Mouse (Mus musculus): ENCODE data around the gene Fam171a1. TPM values are rescaled to one million over a fixed set of nuclear protein-coding genes. Genes with fewer than 3 reads are reported as not detected.

The Fam171a1 gene
- polyA plus RNA-seq, 1 experiment from 2014 or later, result 41.4 TPM

DNA sequence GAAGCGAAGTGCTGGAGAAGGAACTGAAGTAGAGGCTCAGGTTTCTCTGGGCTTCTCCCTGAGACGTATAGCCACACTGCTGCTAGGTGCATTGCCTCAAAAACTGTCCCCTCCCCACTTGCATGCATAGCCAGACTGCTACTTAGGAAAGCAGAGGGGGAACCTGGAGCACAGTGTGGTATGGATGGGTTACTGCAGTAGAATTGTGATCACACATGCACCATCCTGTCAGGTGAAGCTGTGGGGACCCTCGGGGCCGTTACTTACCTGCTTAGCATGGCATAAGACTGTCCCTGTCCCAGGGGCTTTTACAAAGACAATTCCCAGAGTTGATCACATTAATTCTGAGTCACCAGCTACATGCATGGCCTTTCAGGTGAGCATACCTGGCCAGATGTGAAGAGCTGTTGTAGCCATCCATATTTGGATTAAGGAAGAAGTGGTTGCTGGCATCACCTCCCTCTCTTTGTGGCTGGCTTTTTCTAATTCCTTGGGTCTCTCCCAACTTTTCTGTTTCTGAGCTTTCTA, 14.4 kb downstream of the Fam171a1 start:
- no peaks in the 10 kb centered on the region for H3K36me3 ChIP-seq (ENCODE audit: control insufficient read depth, insufficient read depth, low read length)
- H3K4me2 ChIP-seq (replicated peaks; ENCODE audit: low read depth, low read length), result no peak overlapping the region
- WGBS, result 81% methylated on average over 4 of the region's 4 CpGs

GRCm38 (mm10) chr2:3128910-3129309, 14.9 kb downstream of the Fam171a1 start:
- WGBS, result 37% methylated on average over 2 of the region's 2 CpGs

More for the DNA sequence above, 14.4 kb downstream of the Fam171a1 start:
- ATAC-seq (ENCODE audit: low FRiP score) (no peak), DNase-seq (ENCODE audit: low spot score) (no peak)
- no peaks in the 10 kb centered on the region for H3K27me3 ChIP-seq (ENCODE audit: control insufficient read depth, insufficient read depth, low read length)
- H3K9ac ChIP-seq (ENCODE audit: low read depth, low read length), result no peak overlapping the region
- H3K9me3 ChIP-seq (ENCODE audit: control insufficient read depth, low read length), result no peaks in the 10 kb centered on the region
- no peaks in the 10 kb centered on the region for H3K4me1 ChIP-seq (replicated peaks; ENCODE audit: control insufficient read depth, insufficient read depth, low read length)
- H3K4me3 ChIP-seq (ENCODE audit: low read depth, low read length), result no peak overlapping the region
- no peak overlapping the region for H3K27ac ChIP-seq (ENCODE audit: low read depth, low read length)

GRCm38 (mm10) chr2:3132473-3132872, 18.4 kb downstream of the Fam171a1 start:
- no peaks in the 10 kb centered on the region for H3K27me3 ChIP-seq (ENCODE audit: control insufficient read depth, insufficient read depth, low read length)
- 84% methylated on average over 9 of the region's 9 CpGs for WGBS
- no peak overlapping the region for H3K4me2 ChIP-seq (replicated peaks; ENCODE audit: low read depth, low read length)
- H3K27ac ChIP-seq (ENCODE audit: low read depth, low read length), result no peak overlapping the region
- H3K9me3 ChIP-seq (ENCODE audit: control insufficient read depth, low read length), result no peaks in the 10 kb centered on the region
- DNase-seq (ENCODE audit: low spot score) (no peak), ATAC-seq (ENCODE audit: low FRiP score) (no peak)
- no peak overlapping the region for H3K9ac ChIP-seq (ENCODE audit: low read depth, low read length)
- H3K4me3 ChIP-seq (ENCODE audit: low read depth, low read length), result no peak overlapping the region
- H3K4me1 ChIP-seq (replicated peaks; ENCODE audit: control insufficient read depth, insufficient read depth, low read length), result peaks cover 3% of the 10 kb centered on the region; the same call in 1 of the 2 replicates
- no peaks in the 10 kb centered on the region for H3K36me3 ChIP-seq (ENCODE audit: control insufficient read depth, insufficient read depth, low read length)

More at GRCm38 (mm10) chr2:3128910-3129309, 14.9 kb downstream of the Fam171a1 start:
- DNase-seq (ENCODE audit: low spot score) (no peak), ATAC-seq (ENCODE audit: low FRiP score) (no peak)
- Histone ChIP-seq H3K4me3 (ENCODE audit: low read depth, low read length) (no peak overlapping the region), H3K36me3 (ENCODE audit: control insufficient read depth, insufficient read depth, low read length) (no peaks in the 10 kb centered on the region), H3K9me3 (ENCODE audit: control insufficient read depth, low read length) (no peaks in the 10 kb centered on the region), H3K4me2 (replicated peaks; ENCODE audit: low read depth, low read length) (no peak overlapping the region), H3K4me1 (replicated peaks; ENCODE audit: control insufficient read depth, insufficient read depth, low read length) (no peaks in the 10 kb centered on the region), H3K27ac (ENCODE audit: low read depth, low read length) (no peak overlapping the region), H3K27me3 (ENCODE audit: control insufficient read depth, insufficient read depth, low read length) (no peaks in the 10 kb centered on the region), H3K9ac (ENCODE audit: low read depth, low read length) (no peak overlapping the region)

DNA sequence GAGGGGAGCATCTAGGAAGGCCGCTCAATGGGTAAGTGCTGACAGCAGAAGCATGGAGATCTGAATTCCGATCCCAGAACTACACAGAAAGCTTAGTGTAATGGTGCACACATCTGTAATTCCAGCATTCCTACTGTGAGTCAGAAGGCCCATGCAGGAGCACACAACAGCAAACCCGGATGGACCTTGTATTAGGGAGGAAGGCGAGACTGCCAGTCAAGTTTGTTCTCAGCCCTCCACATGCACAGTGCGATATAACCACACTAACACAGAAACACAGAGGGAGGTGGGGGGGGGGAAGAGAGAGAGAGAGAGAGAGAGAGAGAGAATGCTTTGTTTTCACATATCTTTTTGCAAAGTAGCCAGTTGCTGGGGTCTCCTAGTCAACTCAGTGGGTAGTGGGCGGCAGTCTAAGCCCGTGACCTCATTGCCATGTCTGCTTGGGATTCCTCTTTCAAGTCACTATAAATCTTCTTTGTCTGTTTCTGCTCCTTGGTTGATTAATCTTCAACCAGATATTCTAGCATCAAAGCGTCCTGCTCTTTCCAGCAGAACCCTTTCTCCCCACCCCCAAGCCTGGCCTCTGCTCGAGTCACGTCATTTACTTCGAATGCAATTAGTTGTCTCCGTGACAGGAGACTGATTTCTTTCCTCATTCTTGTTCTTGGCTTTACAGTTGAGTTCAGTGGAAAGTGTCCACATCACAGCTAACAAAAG, 20.7 kb downstream of the Fam171a1 start:
- WGBS, result 32% methylated on average over 12 of the region's 12 CpGs
- Histone ChIP-seq H3K4me2 (replicated peaks; ENCODE audit: low read depth, low read length) (no peak overlapping the region), H3K4me3 (ENCODE audit: low read depth, low read length) (no peak overlapping the region), H3K27ac (ENCODE audit: low read depth, low read length) (peak overlapping the region; percentile 56), H3K36me3 (ENCODE audit: control insufficient read depth, insufficient read depth, low read length) (no peaks in the 10 kb centered on the region), H3K4me1 (replicated peaks; ENCODE audit: control insufficient read depth, insufficient read depth, low read length) (peaks cover 3% of the 10 kb centered on the region; the same call in 1 of the 2 replicates), H3K9ac (ENCODE audit: low read depth, low read length) (no peak overlapping the region), H3K27me3 (ENCODE audit: control insufficient read depth, insufficient read depth, low read length) (no peaks in the 10 kb centered on the region), H3K9me3 (ENCODE audit: control insufficient read depth, low read length) (no peaks in the 10 kb centered on the region)
- DNase-seq (ENCODE audit: low spot score), result peak; percentile 28
- ATAC-seq (ENCODE audit: low FRiP score), result peak; percentile 43

GRCm38 (mm10) chr2:3135297-3135684, 21.3 kb downstream of the Fam171a1 start:
- ATAC-seq (ENCODE audit: low FRiP score), result no peak
- no peak for DNase-seq (ENCODE audit: low spot score)
- 0 out of 2 replicates have a peak overlapping the region, but pooled peaks have one; percentile 24 for H3K27ac ChIP-seq (ENCODE audit: low read depth, low read length)
- 40% methylated on average over 2 of the region's 2 CpGs for WGBS
- H3K4me1 ChIP-seq (replicated peaks; ENCODE audit: control insufficient read depth, insufficient read depth, low read length), result peaks cover 3% of the 10 kb centered on the region; the same call in 1 of the 2 replicates
- no peak overlapping the region for H3K4me2 ChIP-seq (replicated peaks; ENCODE audit: low read depth, low read length)
- H3K36me3 ChIP-seq (ENCODE audit: control insufficient read depth, insufficient read depth, low read length), result no peaks in the 10 kb centered on the region
- H3K9me3 ChIP-seq (ENCODE audit: control insufficient read depth, low read length), result no peaks in the 10 kb centered on the region
- no peak overlapping the region for H3K4me3 ChIP-seq (ENCODE audit: low read depth, low read length)
- H3K27me3 ChIP-seq (ENCODE audit: control insufficient read depth, insufficient read depth, low read length), result no peaks in the 10 kb centered on the region
- H3K9ac ChIP-seq (ENCODE audit: low read depth, low read length), result no peak overlapping the region

GRCm38 (mm10) chr2:3138308-3138707, 24.3 kb downstream of the Fam171a1 start:
- H3K27ac ChIP-seq (ENCODE audit: low read depth, low read length), result no peak overlapping the region
- H3K4me1 ChIP-seq (replicated peaks; ENCODE audit: control insufficient read depth, insufficient read depth, low read length), result peaks cover 5% of the 10 kb centered on the region; the same call in 1 of the 2 replicates
- no peak overlapping the region for H3K4me3 ChIP-seq (ENCODE audit: low read depth, low read length)
- no peaks in the 10 kb centered on the region for H3K27me3 ChIP-seq (ENCODE audit: control insufficient read depth, insufficient read depth, low read length)
- H3K4me2 ChIP-seq (replicated peaks; ENCODE audit: low read depth, low read length), result no peak overlapping the region
- H3K36me3 ChIP-seq (ENCODE audit: control insufficient read depth, insufficient read depth, low read length), result no peaks in the 10 kb centered on the region
- ATAC-seq (ENCODE audit: low FRiP score), result no peak
- no peak for DNase-seq (ENCODE audit: low spot score)
- WGBS, result 85% methylated on average over 2 of the region's 2 CpGs
- no peak overlapping the region for H3K9ac ChIP-seq (ENCODE audit: low read depth, low read length)
- no peaks in the 10 kb centered on the region for H3K9me3 ChIP-seq (ENCODE audit: control insufficient read depth, low read length)

GRCm38 (mm10) chr2:3139065-3139464, 25.0 kb downstream of the Fam171a1 start:
- Histone ChIP-seq H3K4me1 (replicated peaks; ENCODE audit: control insufficient read depth, insufficient read depth, low read length) (peaks cover 5% of the 10 kb centered on the region; the same call in 1 of the 2 replicates), H3K9ac (ENCODE audit: low read depth, low read length) (no peak overlapping the region), H3K27me3 (ENCODE audit: control insufficient read depth, insufficient read depth, low read length) (no peaks in the 10 kb centered on the region), H3K36me3 (ENCODE audit: control insufficient read depth, insufficient read depth, low read length) (no peaks in the 10 kb centered on the region), H3K9me3 (ENCODE audit: control insufficient read depth, low read length) (no peaks in the 10 kb centered on the region), H3K4me3 (ENCODE audit: low read depth, low read length) (no peak overlapping the region), H3K4me2 (replicated peaks; ENCODE audit: low read depth, low read length) (no peak overlapping the region), H3K27ac (ENCODE audit: low read depth, low read length) (no peak overlapping the region)
- DNase-seq (ENCODE audit: low spot score) (no peak), ATAC-seq (ENCODE audit: low FRiP score) (no peak)
- 82% methylated on average over 2 of the region's 2 CpGs for WGBS

GRCm38 (mm10) chr2:3139578-3139977, 25.6 kb downstream of the Fam171a1 start:
- 11% methylated on average over 3 of the region's 3 CpGs for WGBS
- DNase-seq (ENCODE audit: low spot score) (no peak), ATAC-seq (ENCODE audit: low FRiP score) (no peak)
- Histone ChIP-seq H3K4me2 (replicated peaks; ENCODE audit: low read depth, low read length) (no peak overlapping the region), H3K4me1 (replicated peaks; ENCODE audit: control insufficient read depth, insufficient read depth, low read length) (0 out of 2 replicates have a peak, but pooled peaks cover 5% of the 10 kb centered on the region), H3K27ac (ENCODE audit: low read depth, low read length) (0 out of 2 replicates have a peak overlapping the region, but pooled peaks have one; percentile 33), H3K36me3 (ENCODE audit: control insufficient read depth, insufficient read depth, low read length) (no peaks in the 10 kb centered on the region), H3K9ac (ENCODE audit: low read depth, low read length) (no peak overlapping the region), H3K4me3 (ENCODE audit: low read depth, low read length) (no peak overlapping the region), H3K9me3 (ENCODE audit: control insufficient read depth, low read length) (no peaks in the 10 kb centered on the region), H3K27me3 (ENCODE audit: control insufficient read depth, insufficient read depth, low read length) (no peaks in the 10 kb centered on the region)

DNA sequence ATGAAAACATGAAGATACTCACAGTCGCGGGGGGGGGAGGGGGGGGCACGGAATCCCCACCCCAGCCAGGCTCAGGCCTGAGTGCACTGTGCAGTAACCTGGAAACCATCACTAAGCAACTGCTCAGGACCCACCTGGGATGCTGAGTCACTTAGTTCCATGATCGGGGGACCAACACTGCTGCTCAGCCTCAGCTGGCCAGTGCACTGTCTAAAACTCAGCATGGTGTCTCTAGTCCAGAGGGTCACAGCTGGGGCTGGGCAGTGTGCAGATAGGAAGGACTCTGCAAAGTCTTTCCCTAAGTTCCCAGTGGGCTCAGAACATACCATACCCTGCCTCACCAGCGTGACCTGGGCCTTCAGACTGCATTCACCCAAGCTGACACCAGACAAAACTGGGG, 26.6 kb downstream of the Fam171a1 start:
- ATAC-seq (ENCODE audit: low FRiP score) (peak; percentile 22; the same call in 1 of the 2 replicates), DNase-seq (ENCODE audit: low spot score) (no peak)
- Histone ChIP-seq H3K9ac (ENCODE audit: low read depth, low read length) (no peak overlapping the region), H3K9me3 (ENCODE audit: control insufficient read depth, low read length) (no peaks in the 10 kb centered on the region), H3K27ac (ENCODE audit: low read depth, low read length) (no peak overlapping the region), H3K36me3 (ENCODE audit: control insufficient read depth, insufficient read depth, low read length) (no peaks in the 10 kb centered on the region), H3K27me3 (ENCODE audit: control insufficient read depth, insufficient read depth, low read length) (no peaks in the 10 kb centered on the region), H3K4me1 (replicated peaks; ENCODE audit: control insufficient read depth, insufficient read depth, low read length) (0 out of 2 replicates have a peak, but pooled peaks cover 2% of the 10 kb centered on the region), H3K4me3 (ENCODE audit: low read depth, low read length) (no peak overlapping the region), H3K4me2 (replicated peaks; ENCODE audit: low read depth, low read length) (no peak overlapping the region)
- 58% methylated on average over 5 of the region's 5 CpGs for WGBS

Measured in hindbrain, embryonic 11.5 days (tissue).